Mouse (Mus musculus) embryo, embryonic 11.5 days (tissue): ENCODE results near the gene Vmn1r215.
"Not testable (repeated sequence)": the region's sequence is repeated elsewhere in the genome, so short reads cannot be mapped to it uniquely, and the experiment has no call there.

ENCODE experiments used
- DNase-seq: peaks from one replicate; pipeline ENCODE4 v3.0.0-alpha.2; 2012; ENCODE audit warnings: low read depth, low spot score

Gene Vmn1r215

GRCm38 (mm10) chr13:23067725-23068124 is at the start of gene Vmn1r215:
Vmn1r215 (plus strand) TSS chr13:23068025.
- DNase-seq: no peak

GRCm38 (mm10) chr13:23018158-23018557 is 49.7 kb upstream of the Vmn1r215 start:
- no peak for DNase-seq

GRCm38 (mm10) chr13:23024812-23025211 is 43.0 kb upstream of the Vmn1r215 start:
- DNase-seq: no peak

GRCm38 (mm10) chr13:23030118-23030517 is 37.7 kb upstream of the Vmn1r215 start, which contains the start of gene Vmn1r214:
Vmn1r214 (plus strand) TSS chr13:23030418.
- no peak for DNase-seq

- no peak for DNase-seq
Observed at GRCm38 (mm10) chr13:23057778-23058177, 10.0 kb upstream of the Vmn1r215 start.

GRCm38 (mm10) chr13:23069312-23069711 is 1.5 kb downstream of the Vmn1r215 start:
- no peak for DNase-seq

GRCm38 (mm10) chr13:23094386-23094785 is 26.6 kb downstream of the Vmn1r215 start:
- no peak for DNase-seq

- DNase-seq: not testable (repeated sequence)
Observed at GRCm38 (mm10) chr13:23118126-23118525, 50.3 kb downstream of the Vmn1r215 start, which contains the start of gene Vmn1r217. Vmn1r217 (minus strand) TSS chr13:23118226.

- no peak for DNase-seq
Observed at GRCm38 (mm10) chr13:23120611-23121010, 52.8 kb downstream of the Vmn1r215 start.
